Mouse (Mus musculus) heart, embryonic 16.5 days (tissue): ENCODE results near the gene Srgap2. TPM values are rescaled to one million over a fixed set of nuclear protein-coding genes. Genes with fewer than 3 reads are reported as not detected.
"Not testable (repeated sequence)": the region's sequence is repeated elsewhere in the genome, so short reads cannot be mapped to it uniquely, and the experiment has no call there.

Experiments used
- ATAC-seq: fragments of 200-750 bp; cut with Nextera tagmentation; replicated peaks from 2 replicates; pipeline ENCODE4 v1.8.0; 2017; ENCODE audit warnings: moderate number of reproducible peaks; ENCODE audit not compliant: insufficient read depth, low FRiP score; ENCODE audit errors: extremely low read depth
- H3K27ac ChIP-seq: fragments of 300-500 bp; sonication (generic); 2 replicates; pipeline ENCODE4 v1.5.1; 2014; ENCODE audit warnings: mild to moderate bottlenecking, low read length, control low read depth, moderate library complexity
- H3K27me3 ChIP-seq: fragments of 300-500 bp; sonication (generic); 2 replicates; pipeline ENCODE4 v1.6.1; 2014; ENCODE audit warnings: low read length, mixed read lengths; ENCODE audit not compliant: control insufficient read depth, insufficient read depth
- H3K36me3 ChIP-seq: fragments of 300-500 bp; sonication (generic); 2 replicates; pipeline ENCODE4 v1.6.1; 2014; ENCODE audit not compliant: control insufficient read depth, insufficient read depth
- H3K4me1 ChIP-seq: fragments of 300-500 bp; sonication (generic); 2 replicates; pipeline ENCODE4 v1.6.1; 2014; ENCODE audit warnings: low read length, mixed read lengths; ENCODE audit not compliant: control insufficient read depth, insufficient read depth
- H3K4me2 ChIP-seq: fragments of 300-500 bp; sonication (generic); 2 replicates; pipeline ENCODE4 v1.6.1; 2014; ENCODE audit warnings: low read depth, mild to moderate bottlenecking, control low read depth, low read length
- H3K4me3 ChIP-seq: fragments of 300-500 bp; sonication (generic); 2 replicates; pipeline ENCODE4 v1.5.1; 2014; ENCODE audit warnings: mild to moderate bottlenecking, control low read depth, low read length
- H3K9ac ChIP-seq: fragments of 300-500 bp; sonication (generic); 2 replicates; pipeline ENCODE4 v1.6.1; 2014; ENCODE audit warnings: low read length, control low read depth
- H3K9me3 ChIP-seq: fragments of 300-500 bp; sonication (generic); replicated peaks from 2 replicates; pipeline ENCODE4 v1.6.1; 2016; ENCODE audit warnings: low read length; ENCODE audit not compliant: control insufficient read depth
- WGBS: fragments of 180-500 bp; shearing (Covaris S2); extraction: QIAGEN DNeasy Blood & Tissue Kit; methylation state at CpG from one replicate; pipeline ENCODE4 v1.1.7; 2014; 5-methylcytosine and 5-hydroxymethylcytosine counted together
- polyA plus RNA-seq: library from polyadenylated mRNA; unstranded; fragments of >200 nt; fragmentation: Nextera tagmentation; extraction: Ambion mirVana; gene quantifications from 2 replicates; pipeline ENCODE4 v1.2.1, GENCODE M21; 2015

Srgap2 gene
- polyA plus RNA-seq, 1 experiment from 2014 or later = 16.6 TPM

DNA sequence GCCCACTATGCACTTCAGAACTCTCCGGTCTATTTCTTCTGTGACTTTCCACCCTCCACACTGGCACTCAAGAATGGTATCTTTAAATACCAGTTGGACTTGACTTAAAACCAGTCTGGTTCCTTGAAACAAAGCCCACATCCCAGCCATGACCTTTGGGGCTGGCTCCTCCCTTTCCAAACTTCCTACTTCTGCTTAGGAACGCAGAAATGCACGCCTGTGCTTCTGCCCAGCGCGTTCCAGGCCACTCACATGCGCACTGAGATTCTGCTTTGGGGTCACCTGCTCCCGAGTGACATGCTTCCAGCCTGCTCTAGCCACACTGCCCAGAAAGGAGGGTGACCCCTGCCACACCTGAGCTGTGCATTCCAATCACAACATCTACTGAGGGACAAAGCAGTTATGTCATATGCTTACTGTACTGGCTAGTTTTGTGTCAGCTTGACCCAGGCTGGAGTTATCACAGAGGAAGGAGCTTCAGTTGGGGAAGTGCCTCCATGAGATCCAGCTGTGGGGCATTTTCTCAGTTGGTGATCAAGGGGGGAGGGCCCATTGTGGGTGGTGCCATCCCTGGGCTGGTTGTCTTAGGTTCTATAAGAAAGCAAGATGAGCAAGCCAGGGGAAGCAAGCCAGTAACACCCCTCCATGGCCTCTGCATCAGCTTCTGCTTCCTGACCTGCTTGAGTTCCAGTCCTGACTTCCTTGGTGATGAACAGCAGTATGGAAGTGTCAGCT lies 274.5 kb downstream of the Srgap2 start:
- not testable (repeated sequence) for H3K9ac ChIP-seq, ATAC-seq, H3K4me1 ChIP-seq, H3K4me3 ChIP-seq, H3K9me3 ChIP-seq, H3K27ac ChIP-seq, H3K27me3 ChIP-seq, H3K4me2 ChIP-seq, H3K36me3 ChIP-seq
- WGBS = 68% methylated on average over 7 of the region's 7 CpGs

DNA sequence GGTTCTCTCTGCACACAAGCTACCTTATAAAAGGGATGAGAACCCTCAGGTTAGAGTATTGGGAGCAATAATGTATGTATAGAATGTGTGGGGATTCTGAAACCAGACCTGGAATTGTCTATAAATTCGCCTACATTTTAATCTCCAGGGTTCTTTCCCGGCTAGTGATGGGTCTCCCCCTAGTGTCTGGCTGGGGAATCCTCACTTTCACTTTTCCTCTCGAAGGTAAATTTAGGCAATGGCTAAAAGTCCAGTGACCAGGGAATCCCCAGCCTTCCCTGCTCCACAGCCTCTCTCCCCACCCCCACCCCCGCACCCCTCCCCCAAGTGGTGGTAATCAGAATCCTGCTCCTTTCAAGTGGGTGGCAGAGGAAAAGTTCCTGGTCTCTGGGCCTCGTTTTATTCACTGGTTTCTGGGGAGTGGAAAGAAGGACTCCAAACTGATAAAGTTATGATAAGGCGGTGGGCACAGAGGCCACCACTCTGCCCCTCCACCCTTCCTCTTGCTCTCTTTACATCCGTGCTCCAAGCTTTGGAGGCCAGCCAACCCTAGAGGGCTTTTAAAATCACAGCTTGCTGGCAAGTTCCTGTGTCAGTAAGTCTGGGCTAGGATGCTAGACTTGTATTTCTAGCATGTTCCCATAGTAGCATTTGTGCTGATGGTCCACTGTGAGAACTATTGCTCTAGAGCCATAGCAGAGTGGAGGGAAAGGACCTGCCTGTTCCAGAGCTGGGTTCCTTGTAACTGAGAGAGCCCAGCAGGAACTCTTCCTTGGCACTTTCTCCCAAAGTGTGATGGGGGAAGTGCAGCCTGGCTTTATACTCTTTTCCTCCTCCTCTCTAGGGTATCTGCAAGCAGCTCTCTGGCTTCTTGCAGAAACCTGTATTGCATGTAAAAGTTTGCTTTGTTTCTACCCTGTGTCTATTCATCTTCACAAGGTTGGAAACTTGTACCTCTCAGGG lies 280.4 kb downstream of the Srgap2 start:
- 2% methylated on average over 7 of the region's 7 CpGs for WGBS
- Histone ChIP-seq H3K4me3 (peak overlapping the region; percentile 35), H3K27ac (peak overlapping the region; percentile 19; the same call in 1 of the 2 replicates), H3K4me1 (peaks cover 19% of the 10 kb centered on the region), H3K36me3 (no peaks in the 10 kb centered on the region), H3K4me2 (peak overlapping the region; percentile 98), H3K9me3 (no peaks in the 10 kb centered on the region), H3K9ac (peak overlapping the region; percentile 47), H3K27me3 (peaks cover 16% of the 10 kb centered on the region)
- no peak; the same call in 1 of the 2 replicates for ATAC-seq

DNA sequence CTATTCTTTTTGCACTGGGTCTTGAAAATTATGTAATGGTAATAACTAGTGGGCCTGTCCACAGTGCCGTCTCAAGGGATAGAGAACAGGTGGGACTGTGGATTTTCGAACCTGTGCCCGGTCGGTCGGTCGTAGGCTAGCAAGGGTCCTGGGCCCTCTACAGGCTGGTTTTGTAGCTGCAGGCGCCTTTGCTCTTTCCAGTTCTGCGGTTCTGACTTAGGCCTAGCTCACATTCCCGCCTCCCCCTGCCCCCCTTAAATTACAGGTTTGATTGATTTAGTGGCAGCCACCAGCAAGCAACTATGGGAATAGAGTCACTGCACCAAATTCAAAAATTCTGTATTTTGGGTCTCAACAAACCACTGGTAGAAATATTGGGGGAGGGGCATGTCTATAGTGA lies 281.2 kb downstream of the Srgap2 start:
- Histone ChIP-seq H3K27ac (no peak overlapping the region), H3K27me3 (peaks cover 16% of the 10 kb centered on the region), H3K9ac (peak overlapping the region; percentile 85; the same call in 1 of the 2 replicates), H3K4me2 (peak overlapping the region; percentile 98), H3K4me1 (peaks cover 18% of the 10 kb centered on the region), H3K36me3 (no peaks in the 10 kb centered on the region), H3K4me3 (peak overlapping the region; percentile 82), H3K9me3 (no peaks in the 10 kb centered on the region)
- ATAC-seq = peak; percentile 37; the same call in 1 of the 2 replicates
- WGBS = 8% methylated on average over 9 of the region's 9 CpGs

DNA sequence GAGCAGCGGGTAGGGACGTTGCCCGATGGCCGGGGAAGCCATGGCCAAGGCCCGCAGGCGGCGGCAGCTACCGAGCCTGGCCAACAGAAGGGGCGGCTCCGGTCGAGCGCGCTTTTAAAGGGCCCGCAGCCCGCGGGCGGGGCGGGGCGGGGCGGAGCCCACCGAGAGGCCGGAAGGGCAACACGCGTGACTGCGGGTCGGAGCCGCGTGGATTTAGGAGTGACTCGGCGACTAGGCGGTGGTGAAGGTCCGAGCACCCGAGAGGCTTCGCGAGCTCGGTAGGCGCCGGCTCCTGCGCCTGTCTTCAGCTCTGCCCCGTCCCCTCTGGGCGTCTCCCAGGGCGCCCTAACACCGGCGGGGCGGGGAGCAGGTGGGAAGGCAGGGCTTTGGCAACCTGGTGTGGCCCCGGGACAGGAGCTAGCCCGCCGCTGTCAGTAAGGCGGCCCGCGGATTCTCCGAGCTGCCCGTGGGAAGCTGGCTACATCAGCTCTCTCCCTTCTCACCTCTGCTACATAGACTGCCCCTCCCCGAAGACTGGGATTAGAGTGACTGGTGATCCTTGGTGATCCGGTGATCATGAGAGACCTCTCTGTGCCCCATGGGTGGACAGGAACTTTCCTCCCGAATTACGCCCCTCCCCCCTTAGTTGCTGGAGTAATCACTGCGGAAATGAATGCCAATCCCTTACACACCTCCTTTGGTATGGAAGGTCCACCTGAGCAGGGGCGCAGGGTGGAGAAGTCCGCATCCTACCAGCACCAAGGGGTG lies 281.9 kb downstream of the Srgap2 start, which contains the start of gene Rassf5:
Gene Rassf5, minus strand, starts transcription at position 170 of the 768 bp plus-strand sequence.
- Histone ChIP-seq H3K4me2 (peak within 1 kb of the TSS; percentile 98), H3K36me3 (no peaks in the 10 kb centered on the region), H3K9me3 (no peaks in the 10 kb centered on the region), H3K9ac (peak within 1 kb of the TSS; percentile 85), H3K4me3 (peak within 1 kb of the TSS; percentile 82), H3K27ac (0 out of 2 replicates have a peak within 1 kb of the TSS, but pooled peaks have one; percentile 7), H3K27me3 (peaks cover 16% of the 10 kb centered on the region), H3K4me1 (peaks cover 15% of the 10 kb centered on the region)
- WGBS = under 1% methylated on average over 49 of the region's 60 CpGs
- peak; percentile 61 for ATAC-seq

DNA sequence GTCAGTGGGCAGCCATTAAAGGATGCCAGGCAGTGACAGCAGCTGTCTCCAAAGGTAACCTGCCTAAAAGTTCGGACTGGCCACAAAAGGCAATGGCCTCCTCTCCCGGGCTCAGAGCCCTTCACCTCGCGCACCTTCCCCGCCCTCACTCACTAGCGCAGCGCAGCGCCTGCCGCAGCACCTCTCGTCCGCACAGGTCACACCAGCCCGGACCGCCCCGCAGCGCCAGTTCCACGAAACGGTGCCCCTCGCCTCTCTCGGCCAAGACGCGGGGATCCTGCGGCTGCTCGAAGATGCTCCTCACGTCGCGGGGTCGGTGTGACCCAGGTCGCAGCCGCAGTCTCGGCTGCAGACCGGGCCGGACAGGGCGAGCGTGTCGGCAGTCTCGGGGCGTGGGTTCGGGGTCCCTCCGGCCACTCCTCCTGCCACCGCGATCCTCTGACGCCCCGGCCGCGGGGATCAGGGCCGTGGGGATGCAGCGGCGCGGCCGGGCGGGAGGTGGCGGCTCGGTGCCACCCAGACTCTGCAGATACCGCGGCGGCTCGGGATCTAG lies 282.5 kb downstream of the Srgap2 start:
- WGBS = 1% methylated on average over 55 of the region's 57 CpGs
- peaks cover 16% of the 10 kb centered on the region for H3K27me3 ChIP-seq
- no peaks in the 10 kb centered on the region for H3K9me3 ChIP-seq
- no peak overlapping the region for H3K27ac ChIP-seq
- H3K36me3 ChIP-seq = no peaks in the 10 kb centered on the region
- peak overlapping the region; percentile 98 for H3K4me2 ChIP-seq
- peak overlapping the region; percentile 82 for H3K4me3 ChIP-seq
- no peak for ATAC-seq
- peak overlapping the region; percentile 85 for H3K9ac ChIP-seq
- peaks cover 16% of the 10 kb centered on the region for H3K4me1 ChIP-seq

DNA sequence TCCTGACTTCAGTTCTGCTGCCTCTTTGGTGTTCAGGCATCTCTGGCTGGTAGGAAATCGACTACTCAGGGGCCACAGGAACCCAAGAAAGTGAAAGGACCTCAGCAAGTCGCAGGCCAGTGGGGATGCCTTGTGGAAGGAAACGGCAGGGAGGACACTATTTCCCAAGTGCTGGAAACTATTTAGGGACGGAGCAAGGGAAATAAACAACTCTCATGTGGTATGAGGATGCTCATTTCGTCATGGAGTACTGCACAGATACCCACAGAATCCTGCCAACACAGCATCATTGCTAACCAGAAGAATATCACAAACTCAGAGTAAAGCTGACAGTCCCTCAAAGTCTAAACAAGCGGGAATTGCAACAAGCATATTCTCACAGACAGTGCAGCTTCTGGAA lies 284.2 kb downstream of the Srgap2 start:
- no peaks in the 10 kb centered on the region for H3K36me3 ChIP-seq
- no peak overlapping the region for H3K27ac ChIP-seq
- peaks cover 12% of the 10 kb centered on the region for H3K27me3 ChIP-seq
- no peaks in the 10 kb centered on the region for H3K9me3 ChIP-seq
- no peak overlapping the region for H3K4me3 ChIP-seq
- H3K4me2 ChIP-seq = no peak overlapping the region
- WGBS = 57% methylated on average over 6 of the region's 6 CpGs
- H3K4me1 ChIP-seq = peaks cover 22% of the 10 kb centered on the region
- H3K9ac ChIP-seq = no peak overlapping the region
- ATAC-seq = no peak

DNA sequence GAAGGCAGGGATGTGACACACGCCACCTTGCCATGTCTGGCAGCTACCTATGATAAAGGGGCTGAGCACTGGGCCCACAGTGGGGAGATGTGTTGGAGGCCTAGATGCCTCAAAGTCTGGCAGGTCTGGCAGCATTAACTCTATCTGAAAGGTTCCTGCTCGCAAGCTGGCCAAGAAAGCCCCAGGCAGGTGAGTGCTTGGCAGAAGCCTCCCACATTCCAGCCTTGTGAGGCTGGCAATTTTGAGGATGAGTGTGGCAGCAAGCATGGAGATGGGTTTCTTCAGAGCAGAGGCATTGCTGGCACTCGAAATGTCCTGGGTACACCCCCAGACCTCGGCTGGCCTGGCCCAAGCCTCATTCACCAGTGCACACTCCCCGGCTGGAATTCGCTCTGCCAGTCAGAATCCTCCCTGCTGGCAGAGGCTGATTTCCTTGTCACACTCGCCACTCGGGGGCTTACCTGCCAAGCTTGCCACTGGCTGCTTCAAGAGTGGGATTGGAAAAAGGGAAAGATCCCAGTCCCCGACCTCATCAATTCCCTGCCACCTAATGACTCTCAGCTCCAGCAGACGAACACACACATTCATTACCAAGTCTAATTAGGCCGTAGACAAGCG lies 287.5 kb downstream of the Srgap2 start:
- H3K9ac ChIP-seq = no peak overlapping the region
- 71% methylated on average over 12 of the region's 12 CpGs for WGBS

DNA sequence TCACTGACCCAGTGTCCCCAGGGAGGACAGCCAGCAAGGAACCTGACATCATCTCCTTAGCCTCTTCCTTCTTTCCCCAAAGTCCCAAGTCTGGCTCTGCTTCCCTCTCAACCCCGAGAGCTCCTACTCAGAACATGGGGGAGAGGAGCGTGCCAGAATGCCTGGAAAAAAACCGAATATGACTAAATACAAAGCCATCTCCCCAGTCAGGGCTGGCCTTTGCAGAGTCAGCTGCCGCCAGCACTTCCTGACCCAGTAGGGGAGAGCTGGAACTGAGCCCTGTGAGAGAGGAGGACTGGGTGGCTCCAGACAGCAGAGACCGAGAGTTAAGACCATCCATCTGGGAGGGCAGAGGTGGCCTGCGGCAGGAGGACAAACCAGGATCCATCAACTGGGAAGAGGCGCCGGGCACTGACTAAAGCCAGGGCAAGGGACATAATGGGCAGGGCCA lies 288.2 kb downstream of the Srgap2 start:
- H3K4me2 ChIP-seq = no peak overlapping the region

More for the DNA sequence above, 287.5 kb downstream of the Srgap2 start:
- no peak overlapping the region for H3K4me2 ChIP-seq
- H3K4me1 ChIP-seq = peaks cover 7% of the 10 kb centered on the region
- ATAC-seq = no peak
- H3K4me3 ChIP-seq = no peak overlapping the region
- no peaks in the 10 kb centered on the region for H3K36me3 ChIP-seq
- H3K27ac ChIP-seq = no peak overlapping the region
- peaks cover 12% of the 10 kb centered on the region for H3K27me3 ChIP-seq
- H3K9me3 ChIP-seq = no peaks in the 10 kb centered on the region

More for the DNA sequence above, 288.2 kb downstream of the Srgap2 start:
- peaks cover 10% of the 10 kb centered on the region for H3K4me1 ChIP-seq
- peaks cover 8% of the 10 kb centered on the region for H3K27me3 ChIP-seq
- H3K36me3 ChIP-seq = no peaks in the 10 kb centered on the region
- peak overlapping the region; percentile 4 for H3K27ac ChIP-seq
- H3K4me3 ChIP-seq = no peak overlapping the region
- H3K9ac ChIP-seq = no peak overlapping the region
- H3K9me3 ChIP-seq = no peaks in the 10 kb centered on the region
- 51% methylated on average over 8 of the region's 8 CpGs for WGBS
- peak; percentile 50; the same call in 1 of the 2 replicates for ATAC-seq
